Mouse (Mus musculus) inflammation-experienced regulatory T-cells, adult 16 weeks (primary cell): ENCODE data around the gene Rpl18a. TPM values are rescaled to one million over a fixed set of nuclear protein-coding genes. Genes with fewer than 3 reads are reported as not detected.

ENCODE experiments used
- polyA plus RNA-seq: library from polyadenylated mRNA; unstranded; fragments of 100-300 nt; shearing (Covaris generic); gene quantifications from one replicate; pipeline ENCODE4 v1.2.1, GENCODE M21; 2017

The Rpl18a gene
- 6,058 TPM for polyA plus RNA-seq

GRCm38 (mm10) chr8:70897021-70897680 is at the start of gene Rpl18a:
Gene Rpl18a (minus strand): TSS chr8:70897412.

DNA sequence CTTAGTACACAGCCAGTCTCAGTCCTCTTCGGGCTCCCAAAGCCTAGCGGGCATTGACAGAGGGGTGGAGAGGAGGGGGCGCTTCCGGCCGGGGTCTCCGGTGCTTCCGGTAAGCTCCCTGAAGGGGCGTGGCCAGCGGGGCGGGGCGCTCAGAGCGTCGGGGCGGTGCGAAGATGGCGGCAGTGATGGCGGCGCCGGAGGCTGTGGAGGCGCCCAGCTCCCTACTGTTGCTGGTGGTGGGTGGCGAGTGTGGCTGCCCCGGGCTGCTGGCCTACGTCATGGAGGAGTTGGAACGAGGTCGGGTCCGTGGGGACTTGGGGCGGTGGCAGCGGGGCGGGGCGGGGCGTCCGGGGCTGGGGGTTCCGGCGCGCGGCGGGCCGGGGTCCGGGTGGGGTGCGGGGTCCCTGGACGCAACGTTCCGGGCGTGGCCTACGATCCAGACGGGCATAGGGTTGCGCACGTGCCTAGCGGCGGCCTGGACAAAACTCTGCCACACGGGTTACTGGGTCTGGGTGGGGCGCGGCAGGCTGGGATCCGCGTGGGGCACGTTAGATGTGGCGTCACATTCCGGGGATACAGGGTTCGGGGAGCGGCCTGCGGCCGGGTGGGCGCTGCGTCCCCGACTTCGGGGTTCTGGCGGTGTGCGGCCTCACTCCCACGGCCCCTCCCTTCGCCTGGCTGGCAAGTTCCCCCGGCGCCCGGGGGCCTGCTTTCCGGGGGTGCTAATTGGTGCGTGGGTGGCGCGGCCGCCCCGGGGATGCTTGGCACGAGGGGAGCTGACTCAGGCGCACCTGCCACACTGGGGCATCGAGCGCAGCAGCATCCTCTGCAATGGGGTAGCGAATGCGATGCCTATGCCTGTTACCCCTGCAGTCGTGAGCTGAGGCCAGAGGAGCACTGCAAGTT is 8.9 kb upstream of the Rpl18a start, which contains the start of gene Map1s:
TSS of gene Map1s (plus strand) at position 102 of the 906 bp plus-strand sequence.

DNA sequence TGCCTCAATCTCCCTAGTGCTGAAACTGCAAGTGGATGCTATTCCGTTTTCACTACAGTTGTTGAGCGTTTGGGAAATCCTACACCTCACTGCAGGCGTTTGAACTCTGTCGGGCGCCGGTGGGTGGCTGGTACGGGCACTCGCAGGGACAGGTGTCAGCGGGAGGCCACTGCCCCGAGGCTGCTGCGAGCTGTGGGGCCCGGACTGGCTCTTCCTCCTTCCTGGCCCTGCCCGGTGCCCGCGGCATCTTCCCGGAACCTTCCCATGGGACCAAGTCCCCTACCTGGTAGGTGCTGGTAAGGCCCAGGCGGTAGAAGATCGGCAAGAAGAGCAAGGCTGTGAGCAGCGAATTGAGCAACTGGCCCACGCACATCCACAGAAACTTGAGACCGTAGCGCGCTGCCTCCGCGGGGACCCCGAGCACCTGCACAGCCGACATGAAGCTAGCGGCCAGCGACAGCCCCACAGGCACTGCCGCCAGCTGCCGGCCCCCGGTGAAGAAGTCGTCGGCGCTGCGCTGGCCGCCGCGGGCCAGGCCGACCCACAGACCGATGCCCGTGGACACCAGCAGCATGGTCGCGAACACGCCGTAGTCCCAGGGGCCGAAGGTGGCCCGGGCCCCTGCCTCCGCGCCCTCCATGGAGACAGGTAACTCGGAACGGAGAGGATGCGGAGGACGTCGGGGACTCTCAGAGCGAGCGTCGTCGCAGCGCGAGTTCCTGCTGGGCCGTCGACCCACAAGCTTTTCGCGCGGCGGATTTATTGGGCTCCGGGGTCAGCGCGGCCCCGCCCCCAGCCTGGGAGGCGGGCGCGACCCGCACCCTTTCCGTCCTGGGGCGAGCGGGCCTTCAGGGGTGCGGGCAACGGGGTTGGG is 5.0 kb downstream of the Rpl18a start, which contains the start of gene Slc5a5:
TSS of gene Slc5a5 (minus strand) at position 736 of the 874 bp plus-strand sequence.

GRCm38 (mm10) chr8:70873364-70873985 is 23.7 kb downstream of the Rpl18a start, which contains the start of gene Ccdc124:
Gene Ccdc124 (minus strand): TSS chr8:70873935.

DNA sequence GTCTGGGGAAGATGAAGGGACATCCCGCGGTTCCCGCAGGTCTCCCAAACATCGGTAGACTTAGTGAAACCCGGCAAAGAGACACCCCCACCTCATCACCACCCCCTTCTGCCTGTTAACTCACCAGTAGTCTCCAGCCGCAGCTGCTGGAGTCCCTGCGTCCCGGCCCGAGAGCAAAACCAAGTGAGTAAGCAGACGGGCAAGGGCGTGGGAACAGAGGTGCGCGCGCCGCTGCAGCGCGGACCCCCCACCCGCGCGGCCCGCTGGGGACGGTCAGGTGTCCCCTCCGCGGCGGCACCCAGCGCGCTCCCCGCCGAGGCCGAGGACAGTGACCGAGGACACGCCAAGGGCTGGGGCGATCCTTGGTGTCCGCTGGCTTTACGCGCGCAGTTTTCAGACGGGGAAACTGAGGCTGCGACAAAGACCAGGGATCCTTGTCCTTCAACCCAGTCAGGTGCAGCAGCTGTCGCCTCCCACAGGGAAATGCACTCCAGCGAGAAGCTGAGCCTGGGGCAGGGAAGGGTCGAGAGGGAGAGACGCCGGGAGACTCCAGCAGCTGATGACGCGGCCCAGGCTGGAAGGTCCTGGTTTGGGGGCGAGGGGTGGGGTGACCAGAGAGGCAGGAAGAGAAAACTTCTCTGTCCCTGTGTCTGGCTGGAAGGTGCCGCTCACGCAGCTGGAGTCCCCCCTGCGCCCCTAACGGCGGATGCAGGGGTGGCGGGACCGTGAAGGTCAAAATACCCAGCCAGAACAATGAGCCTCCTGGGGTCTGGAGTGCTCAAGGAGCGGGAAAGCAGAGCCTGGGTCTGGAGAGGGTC is 34.2 kb downstream of the Rpl18a start, which contains the start of gene Kcnn1:
TSS of gene Kcnn1 (minus strand) at position 435 of the 818 bp plus-strand sequence.

Other genes starting within 250 kb of the Rpl18a start
- gene Pgpep1, start 237.0 kb downstream of the Rpl18a start, polyA plus RNA-seq, result 6.1 TPM
- gene Lsm4, start 224.2 kb downstream of the Rpl18a start, polyA plus RNA-seq, result 330 TPM
- gene Jund, start 198.5 kb downstream of the Rpl18a start, polyA plus RNA-seq, result 22.8 TPM
- 0.09 TPM for gene Iqcn, start 194.0 kb downstream of the Rpl18a start, polyA plus RNA-seq
- not detected for gene Gm3336, start 178.9 kb downstream of the Rpl18a start, polyA plus RNA-seq
- gene Pde4c, start 173.7 kb downstream of the Rpl18a start, polyA plus RNA-seq, result 0.85 TPM
- gene Rab3a, start 142.7 kb downstream of the Rpl18a start, polyA plus RNA-seq, result 17.6 TPM
- 19.0 TPM for gene Mpv17l2, start 136.5 kb downstream of the Rpl18a start, polyA plus RNA-seq
- gene Pik3r2, start 120.7 kb downstream of the Rpl18a start, polyA plus RNA-seq, result 31.0 TPM
- gene Mast3, start 92.4 kb downstream of the Rpl18a start, polyA plus RNA-seq, result 80.7 TPM
- 64.8 TPM for gene Il12rb1, start 89.0 kb downstream of the Rpl18a start, polyA plus RNA-seq
- gene Arrdc2, start 57.7 kb downstream of the Rpl18a start, polyA plus RNA-seq, result 3.1 TPM
- not detected for gene Kcnn1, start 34.2 kb downstream of the Rpl18a start, polyA plus RNA-seq
- 83.0 TPM for gene Ccdc124, start 23.5 kb downstream of the Rpl18a start, polyA plus RNA-seq
- not detected for gene Slc5a5, start 4.7 kb downstream of the Rpl18a start, polyA plus RNA-seq
- 57.2 TPM for gene Map1s, start 8.5 kb upstream of the Rpl18a start, polyA plus RNA-seq